Mouse (Mus musculus) lung, postnatal 0 days (tissue): ENCODE measurements around the gene Mta3.

ENCODE experiments used
- CTCF ChIP-seq: IDR thresholded peaks from 2 replicates; pipeline ENCODE4 v1.5.1; 2016; ENCODE audit warnings: antibody characterized with exemption, mild to moderate bottlenecking
- EP300 ChIP-seq: IDR thresholded peaks from 2 replicates; pipeline ENCODE4 v1.6.1; 2016; ENCODE audit warnings: antibody characterized with exemption, mild to moderate bottlenecking, control low read depth

- TF ChIP-seq CTCF, result no peak
- TF ChIP-seq EP300, result no peak
Measured at GRCm38 (mm10) chr17:83744231-83744824, 38.4 kb downstream of the Mta3 start.
